Mouse (Mus musculus) C2C12 (cell line): ENCODE measurements around the gene Mettl22. TPM values are rescaled to one million over a fixed set of nuclear protein-coding genes. Genes with fewer than 3 reads are reported as not detected.

Source experiments
- H3K27me3 ChIP-seq: one replicate; pipeline ENCODE4 v1.6.1; 2011; ENCODE audit not compliant: control insufficient read depth, insufficient read depth, insufficient read length
- H3K36me3 ChIP-seq: one replicate; pipeline ENCODE4 v1.6.1; 2011; ENCODE audit not compliant: control insufficient read depth, insufficient read depth
- H3K4me3 ChIP-seq: one replicate; pipeline ENCODE4 v1.5.1; 2011; ENCODE audit warnings: mild to moderate bottlenecking, control low read depth; ENCODE audit not compliant: poor library complexity, insufficient read depth, severe bottlenecking
- H3K79me2 ChIP-seq: one replicate; pipeline ENCODE4 v1.6.1; 2011; ENCODE audit not compliant: control insufficient read depth, insufficient read depth
- H3K79me3 ChIP-seq: one replicate; pipeline ENCODE4 v1.6.1; 2011; ENCODE audit warnings: low read depth, control low read depth
- H3ac ChIP-seq: one replicate; pipeline ENCODE3; 2011; ENCODE audit warnings: low read depth; ENCODE audit not compliant: control insufficient read depth, insufficient read length
- CEBPB ChIP-seq: IDR thresholded peaks from one replicate; pipeline ENCODE4 v1.6.1; 2011; ENCODE audit warnings: low read depth, mild to moderate bottlenecking, control low read depth, moderate library complexity
- CTCF ChIP-seq: IDR thresholded peaks from one replicate; pipeline ENCODE4 v1.5.1; 2011; ENCODE audit not compliant: control insufficient read depth, insufficient read depth, insufficient read length
- FOSL1 ChIP-seq: IDR thresholded peaks from one replicate; pipeline ENCODE4 v1.8.0; 2011; ENCODE audit warnings: mild to moderate bottlenecking, low read length; ENCODE audit not compliant: poor library complexity, insufficient read depth, severe bottlenecking
- MAX ChIP-seq: IDR thresholded peaks from one replicate; pipeline ENCODE4 v1.6.1; 2011; ENCODE audit warnings: mild to moderate bottlenecking, control low read depth
- MYOD1 ChIP-seq: IDR thresholded peaks from one replicate; pipeline ENCODE4 v1.6.1; 2011; ENCODE audit warnings: low read depth; ENCODE audit not compliant: control insufficient read depth, insufficient read length
- MYOG ChIP-seq: IDR thresholded peaks from one replicate; pipeline ENCODE4 v1.6.1; 2011; ENCODE audit not compliant: control insufficient read depth, insufficient read length; ENCODE audit errors: extremely low read depth
- USF1 ChIP-seq: IDR thresholded peaks from one replicate; pipeline ENCODE4 v1.6.1; 2011; ENCODE audit warnings: low read depth, mild to moderate bottlenecking, control low read depth, moderate library complexity
- polyA plus RNA-seq: library from polyadenylated mRNA; unstranded; fragments of >200 nt; fragmentation: generic; extraction: Trizol; gene quantifications from one replicate; pipeline ENCODE4 v1.2.1, GENCODE M21; 2012; ENCODE audit warnings: missing spikeins

The Mettl22 gene
- polyA plus RNA-seq, 1 experiment, result 8.4 TPM

DNA sequence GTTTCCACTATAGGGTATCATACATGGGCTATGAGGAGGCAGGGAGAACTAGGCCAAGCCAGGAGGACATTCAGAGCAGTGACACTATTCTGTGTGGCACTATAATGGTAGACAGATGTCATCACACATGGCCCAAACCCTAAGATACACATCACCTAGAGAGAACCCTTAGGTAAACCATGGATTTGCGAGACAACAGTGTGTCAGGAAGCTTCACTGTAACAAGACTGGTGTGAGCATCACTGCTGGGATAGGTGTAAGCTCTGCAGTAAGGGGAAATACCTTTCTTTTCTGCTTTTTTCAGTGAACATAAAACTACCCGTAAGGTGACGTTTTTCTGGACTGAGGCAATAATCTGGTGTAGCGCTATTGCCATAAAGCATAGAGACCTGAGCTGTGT is 12.2 kb upstream of the Mettl22 start:
- Histone ChIP-seq H3ac (no peak overlapping the region), H3K79me3 (no peaks in the 10 kb centered on the region), H3K27me3 (peaks cover 24% of the 10 kb centered on the region), H3K4me3 (no peak overlapping the region), H3K79me2 (no peaks in the 10 kb centered on the region), H3K36me3 (no peaks in the 10 kb centered on the region)
- TF ChIP-seq USF1 (no peak), MYOD1 (no peak), FOSL1 (no peak), CTCF (no peak), CEBPB (no peak), MYOG (no peak), MAX (no peak)

DNA sequence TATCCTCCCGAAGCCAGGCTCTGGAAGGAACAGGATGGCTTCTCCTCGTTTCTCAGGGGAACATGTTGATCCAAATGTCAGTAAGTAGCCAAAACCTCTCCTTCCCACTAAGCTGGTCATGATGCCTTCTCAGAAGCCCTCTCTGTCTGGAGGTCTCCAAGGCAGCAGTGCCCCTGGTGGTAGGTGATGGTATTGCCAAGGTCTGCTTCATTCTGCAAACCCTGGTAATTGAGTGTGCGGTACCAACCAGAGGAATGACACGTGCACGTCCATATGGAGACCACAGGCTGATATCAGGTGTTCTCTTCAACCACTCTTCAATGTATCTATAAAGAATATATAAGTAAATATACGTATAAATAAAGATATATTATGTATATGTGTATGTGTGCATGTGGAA is 11.5 kb upstream of the Mettl22 start:
- Histone ChIP-seq H3K36me3 (no peaks in the 10 kb centered on the region), H3K79me2 (no peaks in the 10 kb centered on the region), H3ac (no peak overlapping the region), H3K27me3 (peaks cover 17% of the 10 kb centered on the region), H3K4me3 (no peak overlapping the region), H3K79me3 (no peaks in the 10 kb centered on the region)
- TF ChIP-seq CTCF (peak; percentile 30), FOSL1 (no peak), USF1 (no peak)

DNA sequence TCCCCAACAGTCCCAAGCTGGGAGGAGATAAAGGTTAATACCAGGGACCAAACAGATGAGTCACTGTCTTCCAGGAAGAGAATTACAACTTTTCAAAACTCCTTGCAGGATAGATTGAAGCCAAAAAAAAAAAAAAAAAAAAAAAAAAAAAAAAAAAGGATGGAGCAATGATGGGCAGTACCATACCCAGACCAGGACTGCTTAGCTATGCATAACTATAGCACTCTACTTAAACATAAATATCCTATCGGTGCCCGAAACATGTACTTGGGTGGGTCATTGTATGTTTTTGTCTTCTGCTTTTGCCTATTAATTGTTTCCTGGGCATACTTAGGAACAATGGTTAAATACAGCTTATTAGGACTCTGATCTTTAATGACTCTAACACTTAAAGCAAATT is 456 bp upstream of the Mettl22 start:
- Histone ChIP-seq H3K4me3 (peak overlapping the region; percentile 93), H3K79me3 (peaks cover 3% of the 10 kb centered on the region), H3K79me2 (peaks cover 8% of the 10 kb centered on the region), H3ac (no peak overlapping the region), H3K36me3 (no peaks in the 10 kb centered on the region), H3K27me3 (no peaks in the 10 kb centered on the region)
- TF ChIP-seq MAX (no peak), USF1 (no peak), MYOG (no peak), CTCF (no peak), FOSL1 (no peak), CEBPB (no peak), MYOD1 (no peak)

DNA sequence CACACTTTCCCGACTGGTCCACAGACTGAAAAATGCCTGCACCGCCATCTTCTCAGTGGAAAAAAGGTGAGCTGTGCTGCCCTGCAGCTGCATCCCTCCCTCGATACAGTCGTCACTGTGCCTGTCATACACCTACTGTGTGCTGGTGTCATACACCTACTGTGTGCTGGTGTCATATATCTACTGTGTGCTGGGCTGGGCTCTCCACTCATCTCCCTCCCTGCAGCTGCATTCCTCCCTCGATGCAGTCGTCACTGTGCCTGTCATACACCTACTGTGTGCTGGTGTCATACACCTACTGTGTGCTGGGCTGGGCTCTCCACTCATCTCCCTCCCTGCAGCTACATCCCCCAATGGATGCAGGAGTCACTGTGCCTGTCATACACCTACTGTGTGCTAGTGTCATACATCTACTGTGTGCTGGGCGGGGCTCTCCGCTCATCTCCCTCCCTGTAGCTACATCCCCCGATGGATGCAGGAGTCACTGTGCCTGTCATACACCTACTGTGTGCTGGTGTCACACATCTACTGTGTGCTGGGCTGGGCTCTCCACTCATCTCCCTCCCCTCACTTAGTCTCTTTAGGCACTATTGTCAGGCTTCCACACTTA is 16.9 kb downstream of the Mettl22 start:
- no peaks in the 10 kb centered on the region for H3K79me3 ChIP-seq
- no peak overlapping the region for H3ac ChIP-seq
- TF ChIP-seq USF1 (no peak), MAX (no peak), MYOG (no peak), FOSL1 (no peak), CEBPB (no peak), MYOD1 (no peak), CTCF (no peak)
- no peaks in the 10 kb centered on the region for H3K79me2 ChIP-seq
- peaks cover 13% of the 10 kb centered on the region for H3K36me3 ChIP-seq
- no peak overlapping the region for H3K4me3 ChIP-seq
- H3K27me3 ChIP-seq, result no peaks in the 10 kb centered on the region

DNA sequence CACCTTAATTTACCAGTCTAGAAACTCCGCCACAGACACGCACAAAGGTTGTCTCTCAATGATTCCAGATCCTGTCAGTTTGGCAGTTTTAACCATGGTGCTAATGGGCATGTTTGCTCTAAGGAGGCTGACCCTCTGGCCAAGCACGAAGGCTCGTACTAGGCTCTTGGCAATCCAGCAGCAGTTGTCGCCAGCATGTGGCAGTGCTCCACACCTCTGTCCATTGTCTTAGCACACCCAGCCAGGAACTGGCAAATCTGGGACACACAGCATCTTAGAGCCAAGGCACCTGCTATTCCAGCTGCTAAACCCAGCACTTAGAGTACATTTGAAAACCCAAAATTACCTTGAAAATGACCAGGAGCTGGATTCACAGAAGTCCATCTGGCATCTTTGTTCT is 18.8 kb downstream of the Mettl22 start:
- no peaks in the 10 kb centered on the region for H3K27me3 ChIP-seq
- no peak overlapping the region for H3K4me3 ChIP-seq
- no peak overlapping the region for H3ac ChIP-seq
- TF ChIP-seq MYOG (no peak), USF1 (no peak), MYOD1 (no peak), CTCF (no peak), MAX (no peak), FOSL1 (no peak), CEBPB (no peak)
- peaks cover 13% of the 10 kb centered on the region for H3K36me3 ChIP-seq
- no peaks in the 10 kb centered on the region for H3K79me3 ChIP-seq
- no peaks in the 10 kb centered on the region for H3K79me2 ChIP-seq

DNA sequence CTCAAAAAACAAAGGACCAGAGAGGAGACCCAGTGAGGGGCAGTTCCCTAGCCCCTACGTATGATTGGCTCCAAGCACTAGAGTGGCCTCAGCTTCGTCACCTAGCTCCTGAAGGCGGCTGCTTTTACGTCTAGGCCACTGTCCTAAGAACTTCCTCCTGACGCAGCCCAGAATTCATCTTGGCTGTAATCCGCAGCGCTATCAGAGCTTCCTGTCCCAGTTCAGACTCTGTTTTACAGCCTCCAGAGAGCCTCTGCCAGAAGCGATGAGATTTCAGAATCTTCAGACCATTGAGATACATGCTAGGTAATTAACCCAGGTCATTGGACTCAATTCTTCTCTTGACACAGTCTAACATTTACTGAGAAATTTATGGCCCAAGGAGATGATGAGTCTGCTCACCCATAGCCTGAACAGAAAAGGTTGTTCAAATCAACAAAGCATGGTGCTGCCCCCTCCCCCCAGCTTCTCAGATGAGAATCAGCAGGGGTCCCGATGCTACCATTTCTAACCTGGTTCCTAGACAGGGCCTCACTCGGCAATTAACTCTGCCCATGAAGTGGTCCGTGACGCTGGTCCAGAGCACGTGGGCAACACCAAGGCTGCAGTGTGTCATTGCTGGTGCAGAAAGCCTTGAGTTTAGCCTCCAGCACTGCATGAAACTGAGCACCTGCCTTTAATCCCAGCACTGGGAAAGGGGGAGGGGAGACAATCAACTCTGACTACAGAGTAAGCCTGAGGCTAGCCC is 21.3 kb downstream of the Mettl22 start:
- no peak overlapping the region for H3ac ChIP-seq
- H3K79me2 ChIP-seq, result no peaks in the 10 kb centered on the region
- TF ChIP-seq CTCF, result no peak
- TF ChIP-seq MAX, result no peak
- TF ChIP-seq MYOD1, result no peak
- TF ChIP-seq MYOG, result no peak
- H3K36me3 ChIP-seq, result peaks cover 13% of the 10 kb centered on the region
- H3K27me3 ChIP-seq, result peaks cover 3% of the 10 kb centered on the region
- H3K79me3 ChIP-seq, result no peaks in the 10 kb centered on the region
- H3K4me3 ChIP-seq, result no peak overlapping the region
